Mouse (Mus musculus): ENCODE results near the gene Ado.

Gene Ado

GRCm38 (mm10) chr10:67497144-67497892 is 51.4 kb downstream of the Ado start:
- POLR2A ChIA-PET: no interaction called here
- CTCF ChIA-PET: no interaction called here
